Mouse (Mus musculus) heart, postnatal 0 days (tissue): ENCODE measurements around the gene Gjd3. TPM values are rescaled to one million over a fixed set of nuclear protein-coding genes. Genes with fewer than 3 reads are reported as not detected.
A peak's percentile ranks its signal among the peaks of the same experiment; 100 is the strongest.

Source experiments
- ATAC-seq: fragments of 200-750 bp; cut with Nextera tagmentation; 2 replicates; pipeline ENCODE4 v1.8.0; 2017; ENCODE audit warnings: low read depth, moderate number of reproducible peaks, moderate library complexity; ENCODE audit not compliant: insufficient read depth
- DNase-seq: peaks from one replicate; pipeline ENCODE4 v3.0.0-alpha.2; 2016; ENCODE audit warnings: low spot score
- H3K27ac ChIP-seq: fragments of 300-500 bp; sonication (generic); 2 replicates; pipeline ENCODE4 v1.5.1; 2014; ENCODE audit warnings: low read depth, mild to moderate bottlenecking
- H3K27me3 ChIP-seq: fragments of 300-500 bp; sonication (generic); 2 replicates; pipeline ENCODE4 v1.6.1; 2014; ENCODE audit warnings: low read length, mixed read lengths; ENCODE audit not compliant: control insufficient read depth, insufficient read depth
- H3K36me3 ChIP-seq: fragments of 300-500 bp; sonication (generic); replicated peaks from 2 replicates; pipeline ENCODE4 v1.6.1; 2014; ENCODE audit warnings: low read length, mixed read lengths; ENCODE audit not compliant: control insufficient read depth, insufficient read depth
- H3K4me1 ChIP-seq: fragments of 300-500 bp; sonication (generic); 2 replicates; pipeline ENCODE4 v1.6.1; 2014; ENCODE audit warnings: antibody characterized with exemption; ENCODE audit not compliant: control insufficient read depth, insufficient read depth
- H3K4me2 ChIP-seq: fragments of 300-500 bp; sonication (generic); 2 replicates; pipeline ENCODE4 v1.6.1; 2014; ENCODE audit warnings: low read depth, mild to moderate bottlenecking, low read length, moderate library complexity
- H3K4me3 ChIP-seq: fragments of 300-500 bp; sonication (generic); 2 replicates; pipeline ENCODE4 v1.5.1; 2014; ENCODE audit warnings: low read depth, low read length
- H3K9ac ChIP-seq: fragments of 300-500 bp; sonication (generic); replicated peaks from 2 replicates; pipeline ENCODE4 v1.6.1; 2014; ENCODE audit warnings: low read depth, low read length, mixed read lengths
- H3K9me3 ChIP-seq: fragments of 300-500 bp; sonication (generic); replicated peaks from 2 replicates; pipeline ENCODE4 v1.6.1; 2016; ENCODE audit warnings: low read length; ENCODE audit not compliant: control insufficient read depth
- CTCF ChIP-seq: IDR thresholded peaks from 2 replicates; pipeline ENCODE4 v1.5.1; 2016; ENCODE audit warnings: antibody characterized with exemption, control low read depth, low read depth
- EP300 ChIP-seq: IDR thresholded peaks from 2 replicates; pipeline ENCODE4 v1.6.1; 2016; ENCODE audit warnings: antibody characterized with exemption, low read depth
- WGBS: fragments of 180-500 bp; shearing (Covaris S2); extraction: QIAGEN DNeasy Blood & Tissue Kit; methylation state at CpG from one replicate; pipeline ENCODE4 v1.1.7; 2014; 5-methylcytosine and 5-hydroxymethylcytosine counted together
- polyA plus RNA-seq: library from polyadenylated mRNA; unstranded; fragments of >200 nt; fragmentation: Nextera tagmentation; extraction: Ambion mirVana; gene quantifications from 2 replicates; pipeline ENCODE4 v1.2.1, GENCODE M21; 2015
- total RNA-seq: library from RNA; depleted of rRNA; stranded (reverse); fragments of >200 nt; gene quantifications from 2 replicates; pipeline ENCODE4 v1.2.3, GENCODE M21; 2014; ENCODE audit warnings: low replicate concordance; rRNA removed

Gjd3 gene
- 4.2 and 14.7 TPM in 2 replicates for total RNA-seq
- polyA plus RNA-seq, result 5.8 and 6.3 TPM in 2 replicates

- TF ChIP-seq EP300 (no peak), CTCF (no peak)
- H3K4me1 ChIP-seq, result peaks cover 6% of the 10 kb centered on the region
- no peaks in the 10 kb centered on the region for H3K9me3 ChIP-seq
- 0 out of 2 replicates have a peak, but pooled peaks have one; percentile 7 for ATAC-seq
- H3K4me3 ChIP-seq, result peak within 1 kb of the TSS; percentile 62
- H3K27me3 ChIP-seq, result no peaks in the 10 kb centered on the region
- 3% methylated on average over 28 of the region's 28 CpGs for WGBS
- H3K36me3 ChIP-seq, result no peaks in the 10 kb centered on the region
- no peak for DNase-seq
- H3K9ac ChIP-seq, result peak within 1 kb of the TSS; percentile 58
- H3K27ac ChIP-seq, result no peak within 1 kb of the TSS; the same call in 1 of the 2 replicates
- peak within 1 kb of the TSS; percentile 97 for H3K4me2 ChIP-seq
Measured at GRCm38 (mm10) chr11:98982773-98983133, at the start of gene Gjd3. Gene Gjd3, minus strand, starts transcription at chr11:98983016.

- peaks cover 9% of the 10 kb centered on the region for H3K4me1 ChIP-seq
- ATAC-seq, result no peak
- no peaks in the 10 kb centered on the region for H3K27me3 ChIP-seq
- no peak for TF ChIP-seq CTCF
- no peak for TF ChIP-seq EP300
- H3K27ac ChIP-seq, result no peak overlapping the region
- H3K36me3 ChIP-seq, result no peaks in the 10 kb centered on the region
- H3K4me3 ChIP-seq, result no peak overlapping the region
- no peak overlapping the region for H3K9ac ChIP-seq
- H3K9me3 ChIP-seq, result no peaks in the 10 kb centered on the region
- WGBS, result 75% methylated on average over 12 of the region's 12 CpGs
- H3K4me2 ChIP-seq, result no peak overlapping the region
- no peak for DNase-seq
Measured at GRCm38 (mm10) chr11:99026899-99027440, 44.2 kb upstream of the Gjd3 start.

- 86% methylated on average over 6 of the region's 6 CpGs for WGBS
- no peaks in the 10 kb centered on the region for H3K9me3 ChIP-seq
- no peak for TF ChIP-seq EP300
- no peak for TF ChIP-seq CTCF
- H3K36me3 ChIP-seq, result no peaks in the 10 kb centered on the region
- H3K27me3 ChIP-seq, result no peaks in the 10 kb centered on the region
- peaks cover 9% of the 10 kb centered on the region for H3K4me1 ChIP-seq
- H3K9ac ChIP-seq, result no peak overlapping the region
- H3K27ac ChIP-seq, result no peak overlapping the region
- no peak for ATAC-seq
- DNase-seq, result no peak
- H3K4me2 ChIP-seq, result no peak overlapping the region
- H3K4me3 ChIP-seq, result no peak overlapping the region
Measured at GRCm38 (mm10) chr11:99025878-99026277, 43.1 kb upstream of the Gjd3 start.

- peak; percentile 10 for TF ChIP-seq EP300
- TF ChIP-seq CTCF, result no peak
- peaks cover 7% of the 10 kb centered on the region for H3K36me3 ChIP-seq
- peak overlapping the region; percentile 65 for H3K4me2 ChIP-seq
- ATAC-seq, result no peak
- peak overlapping the region; percentile 91 for H3K4me3 ChIP-seq
- no peaks in the 10 kb centered on the region for H3K27me3 ChIP-seq
- H3K9ac ChIP-seq, result 0 out of 2 replicates have a peak overlapping the region, but pooled peaks have one; percentile 26
- no peaks in the 10 kb centered on the region for H3K9me3 ChIP-seq
- H3K4me1 ChIP-seq, result peaks cover 9% of the 10 kb centered on the region
- WGBS, result 43% methylated on average over 18 of the region's 18 CpGs
- no peak for DNase-seq
- peak overlapping the region; percentile 58; the same call in 1 of the 2 replicates for H3K27ac ChIP-seq
Measured at GRCm38 (mm10) chr11:99024468-99025134, 41.8 kb upstream of the Gjd3 start.

- Histone ChIP-seq H3K36me3 (peaks cover 13% of the 10 kb centered on the region), H3K27me3 (no peaks in the 10 kb centered on the region), H3K4me2 (peak within 1 kb of the TSS; percentile 67), H3K4me1 (peaks cover 9% of the 10 kb centered on the region), H3K27ac (peak within 1 kb of the TSS; percentile 58), H3K9ac (peak within 1 kb of the TSS; percentile 54), H3K9me3 (no peaks in the 10 kb centered on the region), H3K4me3 (peak within 1 kb of the TSS; percentile 91)
- TF ChIP-seq EP300 (peak; percentile 99), CTCF (no peak)
- ATAC-seq, result peak; percentile 95
- DNase-seq, result peak; percentile 99
- under 1% methylated on average over 54 of the region's 54 CpGs for WGBS
Measured at GRCm38 (mm10) chr11:99023500-99024467, 41.0 kb upstream of the Gjd3 start, which contains the start of gene Top2a. Gene Top2a, minus strand, starts transcription at chr11:99024189.
